Mouse (Mus musculus): ENCODE data around the gene Atf6.

DNA sequence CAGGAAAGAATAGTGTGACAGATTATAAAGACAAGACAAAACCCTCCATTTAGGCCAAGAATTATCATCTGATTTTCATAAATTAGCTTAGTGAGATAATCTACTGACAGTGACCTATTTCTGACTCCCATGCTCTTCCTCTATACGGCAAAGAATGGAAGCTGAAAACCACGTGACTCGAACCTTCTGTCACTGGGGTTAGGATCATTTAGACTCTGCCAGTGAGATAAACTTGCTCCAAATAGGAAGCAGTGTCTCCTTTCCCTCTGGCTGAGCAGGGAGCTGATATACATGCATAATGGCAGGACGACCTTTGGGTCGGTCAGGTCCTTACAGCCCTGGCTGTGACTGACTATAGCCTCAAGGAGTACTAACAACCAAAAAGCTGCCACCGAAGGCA is 76.0 kb downstream of the Atf6 start:
- TF ChIP-seq CTCF (IDR thresholded peaks at IDR 0.05; ENCODE audit: low read depth) (no peak), EP300 (IDR thresholded peaks at IDR 0.05; ENCODE audit: low read depth) (no peak)

Data from liver, postnatal 0 days (tissue).